Mouse (Mus musculus) kidney, postnatal 10 days (tissue): ENCODE results near the gene Hal.
"Not testable (repeated sequence)": the region's sequence is repeated elsewhere in the genome, so short reads cannot be mapped to it uniquely, and the experiment has no call there.

Experiments used
- DNase-seq: peaks from one replicate; pipeline ENCODE4 v3.0.0; 2021; ENCODE audit warnings: mixed read lengths

The Hal gene

DNA sequence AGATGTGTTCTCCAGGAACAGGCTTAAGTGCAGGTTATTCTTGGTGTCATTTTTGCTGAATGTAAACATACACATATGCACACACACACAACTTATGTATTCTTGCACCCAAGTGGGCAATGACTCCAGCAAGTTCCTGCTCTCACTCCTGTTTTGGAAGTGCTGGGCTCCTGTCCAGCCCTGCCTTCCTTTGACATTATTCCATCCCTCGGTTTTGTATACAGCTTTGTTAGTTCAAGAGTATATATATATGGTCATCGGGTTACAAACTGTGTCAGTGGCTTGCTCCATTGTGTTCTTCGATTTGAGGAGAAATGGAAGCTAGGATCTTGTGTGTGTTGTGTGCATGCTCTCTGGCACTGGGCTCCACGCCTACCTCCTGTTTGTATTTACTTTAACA, 29.6 kb downstream of the Hal start:
- DNase-seq, result no peak

DNA sequence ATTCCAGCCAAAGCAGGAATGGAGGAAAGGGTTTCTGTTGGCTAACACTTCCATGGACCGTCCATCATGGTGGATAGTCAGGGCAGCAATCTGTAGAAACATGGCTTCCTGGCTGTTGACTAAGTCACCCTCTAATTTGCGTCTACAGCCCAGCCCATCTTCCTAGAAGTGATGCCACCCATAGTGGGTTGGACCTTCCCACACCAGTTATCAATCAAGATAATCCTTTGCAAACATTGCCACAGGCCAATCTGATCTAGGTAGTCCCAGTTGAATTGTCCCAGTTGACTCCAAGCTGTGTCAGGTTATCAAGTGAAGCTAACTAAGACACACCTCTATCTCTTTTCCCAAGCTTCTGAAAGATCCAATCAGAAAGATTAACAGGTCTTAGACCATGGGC, 30.1 kb downstream of the Hal start:
- DNase-seq, result no peak

- DNase-seq, result no peak
These were observed 30.6 kb downstream of the Hal start for GRCm38 (mm10) chr10:93519159-93519558.

DNA sequence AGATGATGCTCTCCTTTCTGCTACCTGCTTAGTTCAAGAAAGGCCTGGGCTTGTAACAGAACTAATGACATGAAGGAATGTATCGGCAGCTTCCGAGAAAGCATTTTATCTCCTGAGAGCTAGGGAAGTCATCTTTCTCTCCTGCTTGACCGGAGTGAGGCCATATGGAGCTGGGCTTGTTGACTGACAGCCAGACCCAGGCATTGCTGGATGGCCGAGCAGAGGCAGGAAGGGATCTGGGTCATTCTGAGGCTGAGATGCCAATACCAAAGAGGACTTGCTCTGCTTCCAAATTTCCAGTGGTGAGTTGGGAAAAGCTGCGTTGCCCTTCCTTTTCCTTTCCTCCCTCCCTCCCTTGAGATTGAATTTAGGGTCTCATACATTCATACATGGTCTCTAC, 31.2 kb downstream of the Hal start:
- DNase-seq, result no peak

GRCm38 (mm10) chr10:93520994-93521393, 32.4 kb downstream of the Hal start:
- DNase-seq, result no peak

GRCm38 (mm10) chr10:93525329-93525728, 36.8 kb downstream of the Hal start:
- no peak for DNase-seq

- DNase-seq, result no peak
These were observed 49.7 kb downstream of the Hal start for GRCm38 (mm10) chr10:93538287-93538686.

- no peak for DNase-seq
These were observed 50.2 kb downstream of the Hal start for GRCm38 (mm10) chr10:93538818-93539217.

- peak; percentile 91 for DNase-seq
These were observed 51.3 kb downstream of the Hal start, which contains the start of gene Amdhd1 for GRCm38 (mm10) chr10:93539775-93540430. Gene Amdhd1, minus strand, starts transcription at chr10:93540033.

GRCm38 (mm10) chr10:93540431-93541210, 52.1 kb downstream of the Hal start, which contains the start of gene Ccdc38:
Gene Ccdc38, plus strand, starts transcription at chr10:93540632.
- peak; percentile 12 for DNase-seq

DNA sequence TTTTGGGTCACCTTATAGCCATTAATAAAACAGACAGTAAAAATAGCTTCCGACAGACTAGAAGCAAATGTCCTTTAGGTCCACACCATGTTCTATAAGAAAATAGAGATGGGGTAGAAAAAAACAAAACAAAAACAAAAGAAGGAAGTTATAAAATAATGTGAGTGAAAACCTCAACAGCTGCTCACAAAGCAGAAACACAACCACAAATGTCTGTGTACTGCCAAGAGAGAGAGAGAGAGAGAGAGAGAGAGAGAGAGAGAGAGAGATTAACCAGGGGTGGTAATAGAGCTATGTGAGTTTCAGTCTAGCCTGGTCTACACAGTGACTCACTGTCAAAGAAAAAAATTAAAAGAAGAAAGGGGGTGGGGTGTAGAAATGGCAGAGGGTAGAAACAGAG, 53.0 kb downstream of the Hal start:
- no peak for DNase-seq

- DNase-seq, result no peak
These were observed 53.8 kb downstream of the Hal start for GRCm38 (mm10) chr10:93542356-93542755.

GRCm38 (mm10) chr10:93543176-93543575, 54.6 kb downstream of the Hal start:
- DNase-seq, result no peak

- DNase-seq, result no peak
These were observed 55.6 kb downstream of the Hal start for GRCm38 (mm10) chr10:93544172-93544571.

DNA sequence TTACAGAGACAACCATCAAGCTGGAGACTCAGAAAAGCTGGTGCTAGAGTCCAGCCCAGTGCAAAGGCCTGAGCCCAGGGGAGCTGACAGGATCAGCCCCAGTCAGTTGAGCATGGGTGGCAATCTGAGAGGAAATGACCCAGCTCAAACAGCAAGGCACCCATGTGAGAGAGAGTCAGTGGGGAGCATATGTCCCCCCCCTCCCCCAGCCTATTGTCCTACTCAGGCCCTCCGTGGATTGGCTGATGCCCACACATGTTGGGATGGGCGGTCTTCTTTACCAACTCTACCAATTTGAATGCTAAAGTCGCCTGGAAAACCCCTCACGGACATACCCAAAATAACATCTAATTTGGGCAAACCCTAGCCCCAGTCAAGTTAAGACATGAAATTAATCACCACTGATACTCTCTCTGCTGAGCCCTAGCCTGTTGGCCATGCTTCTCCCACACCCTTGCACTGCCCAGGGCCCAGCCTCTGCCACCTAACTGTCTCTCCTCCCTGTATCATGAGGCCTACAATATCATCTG, 59.2 kb downstream of the Hal start:
- DNase-seq, result no peak

- DNase-seq, result peak; percentile 89
These were observed 60.4 kb downstream of the Hal start for GRCm38 (mm10) chr10:93548991-93549390.

- no peak for DNase-seq
These were observed 61.3 kb downstream of the Hal start for GRCm38 (mm10) chr10:93549821-93550220.

- no peak for DNase-seq
These were observed 64.0 kb downstream of the Hal start for GRCm38 (mm10) chr10:93552596-93552995.

GRCm38 (mm10) chr10:93557971-93558370, 69.4 kb downstream of the Hal start:
- DNase-seq, result not testable (repeated sequence)

DNA sequence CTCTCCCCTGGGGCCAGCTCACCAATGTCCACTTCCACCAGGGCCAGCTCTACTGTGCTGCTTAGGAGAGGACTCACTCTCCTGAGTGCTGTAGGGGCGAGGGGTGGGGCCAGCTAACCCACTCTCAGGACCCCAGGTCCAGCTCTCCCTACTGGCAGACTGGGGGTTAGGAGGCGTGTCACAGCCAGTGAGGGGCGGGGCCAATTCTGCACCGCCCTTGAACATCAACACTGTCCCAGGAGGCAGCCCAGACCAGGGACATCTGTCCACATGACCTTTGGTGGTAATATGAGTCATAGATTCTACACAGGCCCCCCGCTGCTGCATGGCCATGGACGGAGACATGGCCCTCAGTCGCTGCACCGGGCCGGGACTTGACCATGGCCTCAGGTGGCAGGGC, 71.2 kb downstream of the Hal start:
- DNase-seq, result no peak

GRCm38 (mm10) chr10:93564518-93565090, 76.0 kb downstream of the Hal start:
- no peak for DNase-seq

DNA sequence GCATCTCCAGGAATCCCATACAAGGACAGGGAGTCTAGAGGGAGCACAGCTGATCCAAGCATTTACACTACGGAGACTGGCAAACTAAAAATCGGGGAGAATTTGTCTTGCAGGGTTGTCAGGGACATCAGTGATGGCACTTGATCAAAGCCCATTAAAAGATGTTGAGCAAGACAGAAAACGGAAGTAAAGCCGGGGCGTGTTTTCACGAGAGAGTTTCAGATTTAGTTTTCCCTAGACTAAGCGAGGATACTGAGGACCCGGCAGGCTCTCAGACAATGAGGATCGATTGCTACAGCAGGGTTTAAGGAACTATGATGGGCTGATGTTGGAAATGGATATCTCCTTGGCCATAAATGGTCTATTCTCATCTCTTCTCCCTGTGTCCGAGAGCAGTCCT, 78.5 kb downstream of the Hal start:
- no peak for DNase-seq

DNA sequence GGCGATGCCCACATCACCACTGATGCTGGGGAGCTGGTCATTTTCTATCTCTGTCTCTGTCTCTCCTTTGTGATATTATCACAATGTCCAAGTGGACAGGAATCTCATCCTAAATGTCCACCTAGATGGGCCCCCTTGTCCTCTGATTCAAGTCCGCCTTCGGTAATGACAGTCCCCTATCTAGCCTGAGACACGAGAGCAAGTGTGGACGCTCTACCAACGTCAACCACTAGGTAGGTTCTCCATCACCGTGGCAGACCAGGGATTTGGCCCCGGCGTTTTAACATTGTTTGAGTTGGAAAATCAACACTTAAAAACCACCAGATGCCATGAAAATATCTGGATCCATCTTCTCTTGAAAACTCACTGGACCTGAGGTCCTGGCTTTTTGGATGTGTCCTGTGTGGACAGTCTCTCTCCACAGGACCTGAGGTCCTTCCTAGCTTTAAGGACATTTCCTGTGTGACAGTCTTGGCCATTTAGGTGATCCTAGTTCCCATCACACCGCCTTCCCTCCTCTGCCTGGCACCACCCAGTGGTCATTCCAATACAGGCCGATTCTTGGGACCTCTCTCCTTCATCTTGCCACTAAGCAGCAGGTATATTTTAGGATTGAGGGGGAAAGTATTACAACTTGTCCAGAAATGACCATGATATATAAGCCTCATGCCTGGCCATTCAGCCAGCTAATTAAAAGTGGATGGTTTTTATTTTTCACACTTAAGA, 79.4 kb downstream of the Hal start:
- no peak for DNase-seq
